Mouse (Mus musculus) intestine, postnatal 0 days (tissue): ENCODE measurements around the gene Rhbdf2. TPM values are rescaled to one million over a fixed set of nuclear protein-coding genes. Genes with fewer than 3 reads are reported as not detected.
"Not testable (repeated sequence)": the region's sequence is repeated elsewhere in the genome, so short reads cannot be mapped to it uniquely, and the experiment has no call there.

Experiments used
- ATAC-seq: fragments of 200-750 bp; cut with Nextera tagmentation; 2 replicates; pipeline ENCODE4 v1.8.0; 2017; ENCODE audit warnings: mild to moderate bottlenecking, moderate TSS enrichment, moderate library complexity
- H3K27ac ChIP-seq: fragments of 300-500 bp; sonication (generic); 2 replicates; pipeline ENCODE4 v1.5.1; 2014; ENCODE audit warnings: mild to moderate bottlenecking, low read depth, low read length, moderate library complexity
- H3K27me3 ChIP-seq: fragments of 300-500 bp; sonication (generic); replicated peaks from 2 replicates; pipeline ENCODE4 v1.6.1; 2014; ENCODE audit warnings: low read length, mixed read lengths; ENCODE audit not compliant: control insufficient read depth, insufficient read depth
- H3K36me3 ChIP-seq: fragments of 300-500 bp; sonication (generic); 2 replicates; pipeline ENCODE4 v1.6.1; 2014; ENCODE audit warnings: mild to moderate bottlenecking, moderate library complexity; ENCODE audit not compliant: control insufficient read depth, insufficient read depth
- H3K4me1 ChIP-seq: fragments of 300-500 bp; sonication (generic); replicated peaks from 2 replicates; pipeline ENCODE4 v1.6.1; 2014; ENCODE audit warnings: antibody characterized with exemption, low read length, mixed read lengths; ENCODE audit not compliant: control insufficient read depth, insufficient read depth
- H3K4me2 ChIP-seq: fragments of 300-500 bp; sonication (generic); replicated peaks from 2 replicates; pipeline ENCODE4 v1.6.1; 2014; ENCODE audit warnings: low read depth, mild to moderate bottlenecking, moderate library complexity
- H3K4me3 ChIP-seq: fragments of 300-500 bp; sonication (generic); 2 replicates; pipeline ENCODE4 v1.5.1; 2014; ENCODE audit warnings: low read depth, low read length
- H3K9ac ChIP-seq: fragments of 300-500 bp; sonication (generic); 2 replicates; pipeline ENCODE4 v1.6.1; 2014; ENCODE audit warnings: mild to moderate bottlenecking, low read depth, low read length
- H3K9me3 ChIP-seq: fragments of 300-500 bp; sonication (generic); 2 replicates; pipeline ENCODE4 v1.6.1; 2016; ENCODE audit warnings: mixed run types; ENCODE audit not compliant: control insufficient read depth
- CTCF ChIP-seq: sonication (generic); IDR thresholded peaks from 2 replicates; pipeline ENCODE4 v1.5.1; 2016; ENCODE audit warnings: low read depth, mild to moderate bottlenecking, control low read depth, antibody characterized with exemption, moderate library complexity
- WGBS: fragments of 180-500 bp; shearing (Covaris S2); extraction: QIAGEN DNeasy Blood & Tissue Kit; methylation state at CpG from one replicate; pipeline ENCODE4 v1.1.7; 2014; 5-methylcytosine and 5-hydroxymethylcytosine counted together
- polyA plus RNA-seq: library from polyadenylated mRNA; unstranded; fragments of >200 nt; fragmentation: Nextera tagmentation; extraction: Ambion mirVana; gene quantifications from 2 replicates; pipeline ENCODE4 v1.2.1, GENCODE M21; 2015

Gene Rhbdf2
- polyA plus RNA-seq, 1 experiment from 2014 or later, result 7.6 TPM

DNA sequence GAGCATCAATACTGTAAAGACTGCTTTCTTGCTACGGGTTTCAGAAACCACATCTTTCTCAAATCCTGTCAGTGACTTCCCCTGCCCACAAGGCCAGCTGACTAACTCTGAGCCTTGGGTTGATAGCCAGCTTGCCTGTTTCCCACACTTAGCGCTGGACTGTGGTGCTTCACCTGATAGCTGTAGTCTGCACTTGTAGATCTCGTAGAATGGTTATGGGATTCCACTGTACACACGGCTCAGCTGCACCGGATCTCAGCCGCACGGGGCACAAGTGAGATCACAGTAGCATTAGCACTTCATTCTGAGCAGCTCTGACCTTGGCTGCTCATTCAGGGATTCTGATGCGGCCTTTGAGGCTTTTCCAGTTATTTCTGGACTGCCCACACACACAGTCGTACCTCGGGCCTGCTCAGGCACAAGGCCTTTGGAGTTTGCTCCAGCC is 41.6 kb upstream of the Rhbdf2 start:
- no peaks in the 10 kb centered on the region for H3K9me3 ChIP-seq
- H3K4me3 ChIP-seq, result no peak overlapping the region
- H3K27ac ChIP-seq, result no peak overlapping the region
- no peak for ATAC-seq
- TF ChIP-seq CTCF, result no peak
- no peak overlapping the region for H3K4me2 ChIP-seq
- 82% methylated on average over 10 of the region's 10 CpGs for WGBS
- H3K4me1 ChIP-seq, result peaks cover 2% of the 10 kb centered on the region
- H3K27me3 ChIP-seq, result no peaks in the 10 kb centered on the region
- H3K36me3 ChIP-seq, result peaks cover 5% of the 10 kb centered on the region; the same call in 1 of the 2 replicates
- no peak overlapping the region for H3K9ac ChIP-seq

GRCm38 (mm10) chr11:116667930-116668329 is 41.1 kb upstream of the Rhbdf2 start:
- H3K4me1 ChIP-seq, result peaks cover 2% of the 10 kb centered on the region
- ATAC-seq, result no peak
- H3K36me3 ChIP-seq, result peaks cover 3% of the 10 kb centered on the region; the same call in 1 of the 2 replicates
- no peak overlapping the region for H3K4me3 ChIP-seq
- no peaks in the 10 kb centered on the region for H3K9me3 ChIP-seq
- H3K27ac ChIP-seq, result no peak overlapping the region
- no peak overlapping the region for H3K9ac ChIP-seq
- no peaks in the 10 kb centered on the region for H3K27me3 ChIP-seq
- WGBS, result 65% methylated on average over 8 of the region's 8 CpGs
- TF ChIP-seq CTCF, result no peak
- H3K4me2 ChIP-seq, result no peak overlapping the region

GRCm38 (mm10) chr11:116667012-116667411 is 40.2 kb upstream of the Rhbdf2 start:
- H3K36me3 ChIP-seq, H3K4me1 ChIP-seq, H3K27me3 ChIP-seq, H3K9me3 ChIP-seq, ATAC-seq, H3K4me3 ChIP-seq, H3K9ac ChIP-seq, H3K27ac ChIP-seq, H3K4me2 ChIP-seq: not testable (repeated sequence)
- WGBS, result 60% methylated on average over 3 of the region's 5 CpGs

- H3K36me3 ChIP-seq, result no peaks in the 10 kb centered on the region
- 66% methylated on average over 9 of the region's 9 CpGs for WGBS
- no peak overlapping the region for H3K4me3 ChIP-seq
- peaks cover 2% of the 10 kb centered on the region for H3K4me1 ChIP-seq
- ATAC-seq, result no peak
- H3K9ac ChIP-seq, result no peak overlapping the region
- no peaks in the 10 kb centered on the region; the same call in 1 of the 2 replicates for H3K27me3 ChIP-seq
- no peaks in the 10 kb centered on the region for H3K9me3 ChIP-seq
- H3K27ac ChIP-seq, result no peak overlapping the region
- TF ChIP-seq CTCF, result no peak
- H3K4me2 ChIP-seq, result no peak overlapping the region
Observed at GRCm38 (mm10) chr11:116666566-116666965, 39.7 kb upstream of the Rhbdf2 start.

- no peaks in the 10 kb centered on the region; the same call in 1 of the 2 replicates for H3K27me3 ChIP-seq
- no peak for ATAC-seq
- no peak overlapping the region for H3K9ac ChIP-seq
- TF ChIP-seq CTCF, result no peak
- no peak overlapping the region for H3K4me3 ChIP-seq
- H3K4me1 ChIP-seq, result no peaks in the 10 kb centered on the region; the same call in none of the 2 replicates
- no peaks in the 10 kb centered on the region for H3K36me3 ChIP-seq
- no peaks in the 10 kb centered on the region for H3K9me3 ChIP-seq
- no peak overlapping the region for H3K27ac ChIP-seq
- no peak overlapping the region for H3K4me2 ChIP-seq
- 73% methylated on average over 10 of the region's 10 CpGs for WGBS
Observed at GRCm38 (mm10) chr11:116665289-116665688, 38.5 kb upstream of the Rhbdf2 start.

- Histone ChIP-seq H3K4me2 (no peak overlapping the region), H3K4me1 (peaks cover 11% of the 10 kb centered on the region), H3K9ac (no peak overlapping the region), H3K9me3 (no peaks in the 10 kb centered on the region), H3K36me3 (no peaks in the 10 kb centered on the region), H3K27ac (no peak overlapping the region), H3K27me3 (no peaks in the 10 kb centered on the region; the same call in 1 of the 2 replicates), H3K4me3 (no peak overlapping the region)
- no peak for TF ChIP-seq CTCF
- no peak for ATAC-seq
- WGBS, result 66% methylated on average over 8 of the region's 8 CpGs
Observed at GRCm38 (mm10) chr11:116661948-116662377, 35.1 kb upstream of the Rhbdf2 start.
